Mouse (Mus musculus) midbrain, embryonic 14.5 days (tissue): ENCODE results near the gene Sprr2a2. TPM values are rescaled to one million over a fixed set of nuclear protein-coding genes. Genes with fewer than 3 reads are reported as not detected.
A peak's percentile ranks its signal among the peaks of the same experiment; 100 is the strongest.
"Not testable (repeated sequence)": the region's sequence is repeated elsewhere in the genome, so short reads cannot be mapped to it uniquely, and the experiment has no call there.

Experiments
- ATAC-seq: fragments of 200-750 bp; cut with Nextera tagmentation; 2 replicates; pipeline ENCODE4 v1.8.0; 2017; ENCODE audit warnings: moderate number of reproducible peaks, moderate library complexity; ENCODE audit not compliant: low FRiP score, low TSS enrichment
- DNase-seq: peaks from one replicate; pipeline ENCODE4 v3.0.0-alpha.2; 2015
- H3K27ac ChIP-seq: fragments of 300-500 bp; sonication (generic); replicated peaks from 2 replicates; pipeline ENCODE4 v1.5.1; 2014; ENCODE audit warnings: mild to moderate bottlenecking, low read depth, low read length, moderate library complexity
- H3K27me3 ChIP-seq: fragments of 300-500 bp; sonication (generic); 2 replicates; pipeline ENCODE4 v1.6.1; 2014; ENCODE audit warnings: low read length, control low read depth, mixed read lengths; ENCODE audit not compliant: control insufficient read depth, insufficient read depth
- H3K36me3 ChIP-seq: fragments of 300-500 bp; sonication (generic); 2 replicates; pipeline ENCODE4 v1.6.1; 2014; ENCODE audit warnings: low read length, control low read depth; ENCODE audit not compliant: control insufficient read depth, insufficient read depth
- H3K4me1 ChIP-seq: fragments of 300-500 bp; sonication (generic); 2 replicates; pipeline ENCODE4 v1.6.1; 2014; ENCODE audit warnings: mild to moderate bottlenecking, antibody characterized with exemption, low read length, control low read depth; ENCODE audit not compliant: control insufficient read depth, insufficient read depth
- H3K4me2 ChIP-seq: fragments of 300-500 bp; sonication (generic); 2 replicates; pipeline ENCODE4 v1.6.1; 2014; ENCODE audit warnings: mild to moderate bottlenecking, low read length, moderate library complexity
- H3K4me3 ChIP-seq: fragments of 300-500 bp; sonication (generic); replicated peaks from 2 replicates; pipeline ENCODE4 v1.5.1; 2014; ENCODE audit warnings: low read depth, low read length
- H3K9ac ChIP-seq: fragments of 300-500 bp; sonication (generic); replicated peaks from 2 replicates; pipeline ENCODE4 v1.6.1; 2014; ENCODE audit warnings: mild to moderate bottlenecking, low read length, moderate library complexity
- H3K9me3 ChIP-seq: fragments of 300-500 bp; sonication (generic); 2 replicates; pipeline ENCODE4 v1.6.1; 2016; ENCODE audit warnings: low read length, control low read depth, mixed read lengths; ENCODE audit not compliant: control insufficient read depth
- WGBS: fragments of 180-500 bp; shearing (Covaris S2); extraction: QIAGEN DNeasy Blood & Tissue Kit; methylation state at CpG from one replicate; pipeline ENCODE4 v1.1.7; 2014; 5-methylcytosine and 5-hydroxymethylcytosine counted together
- polyA plus RNA-seq: library from polyadenylated mRNA; unstranded; fragments of >200 nt; fragmentation: Nextera tagmentation; extraction: Ambion mirVana; gene quantifications from 2 replicates; pipeline ENCODE4 v1.2.1, GENCODE M21; 2014

Sprr2a2 gene
- polyA plus RNA-seq, 1 experiment from 2014 or later = not detected

DNA sequence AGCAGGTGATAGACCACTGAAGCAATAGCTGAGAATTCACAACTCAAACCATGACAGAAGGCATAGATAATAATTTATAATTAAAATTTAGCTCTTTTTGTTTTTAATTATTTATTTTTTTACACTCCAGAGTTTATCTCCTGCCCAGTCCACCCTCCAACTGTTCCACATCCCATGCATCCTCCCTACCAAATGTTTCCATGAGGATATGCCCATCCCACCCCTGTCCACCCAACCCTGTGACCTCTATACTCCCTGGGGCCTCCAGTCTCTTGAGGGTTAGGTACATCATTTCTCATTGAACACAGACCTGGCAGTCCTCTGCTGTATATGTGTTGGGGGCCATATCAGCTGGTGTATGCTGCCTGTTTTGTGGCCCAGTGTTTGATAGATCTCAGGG, 42.8 kb downstream of the Sprr2a2 start:
- 0 out of 2 replicates have a peak, but pooled peaks have one; percentile 53 for ATAC-seq
- H3K4me2 ChIP-seq, H3K27me3 ChIP-seq, H3K9me3 ChIP-seq, DNase-seq, H3K27ac ChIP-seq, H3K9ac ChIP-seq, H3K4me1 ChIP-seq, H3K36me3 ChIP-seq, H3K4me3 ChIP-seq: not testable (repeated sequence)

DNA sequence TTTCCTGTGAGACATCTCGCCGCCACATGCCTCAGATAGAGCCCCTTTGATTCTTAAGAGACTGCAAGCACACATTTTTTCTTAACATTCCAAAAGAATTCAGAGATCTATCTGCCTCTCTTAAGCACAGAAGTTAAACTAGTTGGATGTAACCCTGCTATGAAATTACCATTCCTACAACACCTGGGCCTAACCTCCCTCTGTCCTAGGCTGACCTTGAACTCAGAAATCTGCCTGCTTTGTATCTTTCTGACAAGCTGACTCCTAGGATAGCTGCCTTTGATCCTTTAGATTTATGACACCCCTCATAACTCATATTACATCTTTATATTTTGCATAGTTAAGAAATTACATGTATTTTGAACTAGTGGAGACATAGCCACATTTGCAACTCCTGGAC, 47.7 kb downstream of the Sprr2a2 start:
- H3K4me2 ChIP-seq, H3K9ac ChIP-seq, H3K27ac ChIP-seq, DNase-seq, H3K4me3 ChIP-seq, H3K9me3 ChIP-seq, H3K27me3 ChIP-seq, H3K4me1 ChIP-seq, H3K36me3 ChIP-seq: not testable (repeated sequence)
- WGBS = no CpG with 5 or more reads among the region's 2 CpGs
- ATAC-seq = peak; percentile 21; the same call in 1 of the 2 replicates

DNA sequence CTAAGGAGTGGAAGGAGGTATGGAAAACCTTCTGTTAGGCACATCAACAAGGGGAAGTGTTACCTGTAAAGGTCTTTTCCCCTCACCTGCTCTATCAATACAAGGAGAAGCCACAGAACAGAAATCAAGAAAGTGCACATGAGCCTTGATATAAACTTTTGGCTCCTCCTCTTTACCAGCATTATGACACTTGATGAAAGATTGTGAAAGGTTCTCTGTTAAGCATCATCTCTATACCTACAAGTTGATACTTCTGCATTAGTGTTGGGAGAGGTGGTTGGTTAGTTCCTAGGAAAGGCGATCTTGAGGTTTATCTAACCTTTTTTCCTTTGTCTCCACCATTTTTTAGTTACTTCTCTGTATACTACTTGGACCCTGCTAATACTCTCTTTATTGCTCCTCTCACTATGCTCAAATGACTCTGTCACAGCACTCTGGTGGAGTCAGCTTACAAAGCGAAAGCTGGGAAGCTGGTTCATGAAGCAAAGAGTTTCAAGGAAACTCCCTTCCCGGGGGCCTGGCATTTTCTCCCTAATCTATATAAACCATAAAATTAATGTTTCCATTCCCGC, 55.8 kb downstream of the Sprr2a2 start:
- H3K4me1 ChIP-seq, H3K9ac ChIP-seq, DNase-seq, H3K9me3 ChIP-seq, H3K4me3 ChIP-seq, H3K4me2 ChIP-seq, ATAC-seq, H3K27ac ChIP-seq, H3K36me3 ChIP-seq, H3K27me3 ChIP-seq: not testable (repeated sequence)
- WGBS = no CpG with 5 or more reads among the region's 4 CpGs

DNA sequence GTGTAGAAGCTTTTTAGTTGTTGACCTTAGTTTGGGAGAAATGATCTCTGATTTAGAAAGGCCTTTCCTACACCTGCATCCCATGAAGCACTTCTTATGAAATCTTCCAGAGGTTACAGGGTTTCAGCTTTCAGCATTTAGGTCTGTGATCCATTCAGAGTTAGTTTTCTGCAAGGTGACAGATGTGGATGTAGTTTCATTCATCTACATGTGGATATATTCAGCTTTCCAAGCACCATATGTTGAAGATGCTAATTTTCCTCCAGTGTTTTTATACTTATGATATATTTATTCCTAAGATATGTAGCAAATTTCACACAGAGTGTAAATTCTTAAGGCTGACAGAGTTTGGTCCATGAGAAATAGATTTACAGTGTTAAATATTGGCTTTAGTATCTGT, 57.8 kb downstream of the Sprr2a2 start:
- not testable (repeated sequence) for H3K27me3 ChIP-seq, H3K9me3 ChIP-seq, H3K4me2 ChIP-seq, H3K4me3 ChIP-seq, H3K4me1 ChIP-seq, H3K36me3 ChIP-seq, H3K27ac ChIP-seq, ATAC-seq, H3K9ac ChIP-seq, DNase-seq

DNA sequence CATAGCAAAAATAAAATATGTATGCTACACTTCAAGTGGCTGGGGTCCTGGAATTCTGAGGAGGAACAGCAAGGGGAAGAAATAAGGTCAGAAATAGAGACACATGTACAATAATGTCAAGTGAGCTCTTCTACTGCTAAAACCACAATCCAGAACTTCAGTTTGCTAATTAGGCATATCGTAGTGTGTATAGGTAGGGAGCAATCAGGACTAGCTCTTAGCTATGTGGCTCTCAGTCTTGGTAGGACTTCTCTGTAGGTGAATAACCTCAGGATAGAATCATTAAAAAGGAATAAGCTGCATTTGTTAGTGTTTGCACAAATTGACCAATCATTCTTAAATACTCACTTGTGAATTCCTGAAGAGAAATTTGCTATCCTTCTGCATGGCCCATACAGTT, 58.3 kb downstream of the Sprr2a2 start:
- not testable (repeated sequence) for H3K27me3 ChIP-seq, H3K27ac ChIP-seq, H3K4me3 ChIP-seq, DNase-seq, H3K9ac ChIP-seq, H3K9me3 ChIP-seq, ATAC-seq, H3K36me3 ChIP-seq, H3K4me2 ChIP-seq, H3K4me1 ChIP-seq
- WGBS = no CpG with 5 or more reads among the region's 1 CpGs

DNA sequence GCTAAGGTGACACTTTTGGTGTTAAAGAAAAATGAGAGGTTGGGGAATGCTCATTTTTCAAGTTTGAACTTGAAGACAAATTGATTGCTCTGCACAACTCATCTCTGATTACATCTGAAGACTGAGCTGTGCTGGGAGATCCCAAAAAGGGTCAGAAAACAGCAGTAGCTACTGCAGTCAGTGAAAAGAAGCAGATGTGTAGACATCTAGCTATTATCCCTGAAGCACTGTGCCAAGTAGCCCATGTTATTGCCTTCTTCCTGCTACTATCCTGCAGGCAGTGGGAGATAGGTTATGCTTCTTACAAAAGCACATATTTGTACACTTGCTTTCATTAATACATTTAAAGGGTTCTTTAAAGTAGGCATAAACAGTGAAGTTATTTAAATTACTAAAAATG, 63.9 kb downstream of the Sprr2a2 start:
- H3K4me2 ChIP-seq, H3K4me1 ChIP-seq, H3K9ac ChIP-seq, DNase-seq, H3K36me3 ChIP-seq, H3K9me3 ChIP-seq, H3K4me3 ChIP-seq, H3K27me3 ChIP-seq, H3K27ac ChIP-seq, ATAC-seq: not testable (repeated sequence)

DNA sequence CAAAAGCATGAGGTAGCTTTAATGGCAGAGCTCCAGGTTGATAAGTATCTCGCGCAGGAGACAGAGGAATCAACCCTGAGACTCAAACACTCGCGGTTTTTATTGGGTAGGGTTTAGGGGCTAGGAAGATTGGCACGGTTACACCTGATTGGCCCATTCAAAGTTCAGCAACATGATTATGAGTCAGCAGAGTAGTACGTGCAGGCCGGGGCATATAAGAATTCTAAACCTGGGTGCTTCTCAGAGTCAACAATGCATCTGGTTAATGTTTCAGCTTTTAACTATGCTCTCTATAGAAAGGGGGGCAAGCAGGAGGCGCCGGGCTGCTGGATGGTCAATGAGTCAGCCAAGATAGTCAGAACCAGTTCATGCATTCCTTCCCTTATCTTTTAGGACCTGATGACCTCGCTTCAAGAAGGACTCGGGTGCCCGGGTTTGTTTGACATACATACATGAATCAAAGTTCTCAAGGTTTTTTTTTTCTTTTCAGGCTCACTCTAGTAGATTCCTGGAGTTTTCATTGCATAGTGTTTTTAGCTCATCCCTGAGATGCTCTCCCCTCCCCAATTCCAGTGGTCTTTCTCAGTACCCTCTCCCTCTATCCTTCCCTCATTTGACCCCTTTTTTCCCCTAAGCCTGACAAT, 65.4 kb downstream of the Sprr2a2 start:
- H3K27me3 ChIP-seq, H3K4me3 ChIP-seq, H3K36me3 ChIP-seq, H3K9me3 ChIP-seq, H3K4me1 ChIP-seq, DNase-seq, H3K9ac ChIP-seq, ATAC-seq, H3K27ac ChIP-seq, H3K4me2 ChIP-seq: not testable (repeated sequence)
- WGBS = 94% methylated on average over 5 of the region's 12 CpGs

DNA sequence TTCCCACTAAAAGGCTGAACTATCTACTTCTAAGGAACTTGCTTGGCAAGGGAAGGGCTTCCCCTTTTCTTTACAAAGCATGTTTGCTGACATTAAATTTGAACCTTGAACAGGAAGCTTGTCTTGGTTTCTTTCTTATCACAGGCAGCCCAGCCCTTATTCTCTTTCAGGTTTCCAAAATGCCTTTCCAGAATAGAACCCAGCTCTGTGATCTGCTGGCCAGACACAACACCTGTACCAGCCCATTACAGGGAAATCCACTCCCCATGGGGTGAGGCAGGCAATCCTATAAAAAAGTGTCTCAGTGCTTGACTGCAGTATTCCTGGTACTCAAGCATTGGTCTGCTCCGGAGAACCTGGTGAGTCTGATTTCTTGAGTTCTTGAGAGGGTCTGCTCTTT, 69.4 kb downstream of the Sprr2a2 start, which contains the start of gene Sprr2a3:
Sprr2a3 (plus strand) TSS at position 317 of the 400 bp plus-strand sequence.
- DNase-seq = not testable (repeated sequence)

DNA sequence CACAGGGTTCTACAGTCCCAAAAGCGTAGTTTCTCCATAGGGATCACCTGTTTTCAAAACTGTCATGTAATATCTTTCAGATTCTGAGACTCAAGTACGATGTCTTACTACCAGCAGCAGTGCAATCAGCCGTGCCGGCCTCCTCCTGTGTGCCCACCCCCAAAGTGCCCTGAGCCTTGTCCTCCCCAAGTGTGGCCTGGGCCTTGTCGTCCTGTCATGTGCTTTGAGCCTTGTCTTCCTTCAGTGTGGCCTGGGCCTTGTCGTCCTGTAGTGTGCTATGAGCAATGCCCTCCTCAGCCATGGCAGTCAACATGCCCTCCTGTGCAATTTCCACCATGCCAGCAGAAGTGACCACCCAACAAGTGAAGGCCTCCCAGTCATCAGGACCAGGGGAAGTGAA, 72.8 kb downstream of the Sprr2a2 start:
- H3K4me2 ChIP-seq, H3K36me3 ChIP-seq, H3K27me3 ChIP-seq, DNase-seq, H3K27ac ChIP-seq, H3K4me1 ChIP-seq, H3K9me3 ChIP-seq, H3K9ac ChIP-seq, H3K4me3 ChIP-seq: not testable (repeated sequence)
- ATAC-seq = peak; percentile 48
- WGBS = 57% methylated on average over 3 of the region's 6 CpGs

More for the DNA sequence above, 69.4 kb downstream of the Sprr2a2 start, which contains the start of gene Sprr2a3:
- WGBS = 92% methylated on average over 1 of the region's 1 CpGs
- not testable (repeated sequence) for H3K4me1 ChIP-seq, H3K9me3 ChIP-seq, H3K9ac ChIP-seq, H3K4me2 ChIP-seq, H3K4me3 ChIP-seq, H3K27me3 ChIP-seq, ATAC-seq, H3K36me3 ChIP-seq, H3K27ac ChIP-seq
